Mouse (Mus musculus) kidney, embryonic 14.5 days (tissue): ENCODE measurements around the gene Myo18a. TPM values are rescaled to one million over a fixed set of nuclear protein-coding genes. Genes with fewer than 3 reads are reported as not detected.

Source experiments
- ATAC-seq: fragments of 200-750 bp; cut with Nextera tagmentation; 2 replicates; pipeline ENCODE4 v1.8.0; 2017; ENCODE audit warnings: moderate number of reproducible peaks, mild to moderate bottlenecking, moderate TSS enrichment, moderate library complexity; ENCODE audit not compliant: low FRiP score, low TSS enrichment
- H3K27ac ChIP-seq: fragments of 300-500 bp; sonication (generic); 2 replicates; pipeline ENCODE4 v1.5.1; 2014; ENCODE audit warnings: low read depth, mild to moderate bottlenecking, low read length, moderate library complexity, mixed read lengths
- H3K27me3 ChIP-seq: fragments of 300-500 bp; sonication (generic); 2 replicates; pipeline ENCODE4 v1.6.1; 2014; ENCODE audit warnings: mild to moderate bottlenecking, low read length; ENCODE audit not compliant: control insufficient read depth, insufficient read depth
- H3K36me3 ChIP-seq: fragments of 300-500 bp; sonication (generic); 2 replicates; pipeline ENCODE4 v1.6.1; 2014; ENCODE audit warnings: low read length, mixed read lengths; ENCODE audit not compliant: control insufficient read depth, insufficient read depth
- H3K4me1 ChIP-seq: fragments of 300-500 bp; sonication (generic); 2 replicates; pipeline ENCODE4 v1.6.1; 2014; ENCODE audit warnings: low read length, mixed read lengths; ENCODE audit not compliant: control insufficient read depth, insufficient read depth
- H3K4me2 ChIP-seq: fragments of 300-500 bp; sonication (generic); replicated peaks from 2 replicates; pipeline ENCODE4 v1.6.1; 2014; ENCODE audit warnings: low read depth, mild to moderate bottlenecking, low read length
- H3K4me3 ChIP-seq: fragments of 300-500 bp; sonication (generic); 2 replicates; pipeline ENCODE4 v1.5.1; 2014; ENCODE audit warnings: mild to moderate bottlenecking, low read length
- H3K9ac ChIP-seq: fragments of 300-500 bp; sonication (generic); 2 replicates; pipeline ENCODE4 v1.6.1; 2014; ENCODE audit warnings: low read depth, mild to moderate bottlenecking, low read length, moderate library complexity
- H3K9me3 ChIP-seq: fragments of 300-500 bp; sonication (generic); 2 replicates; pipeline ENCODE4 v1.6.1; 2016; ENCODE audit warnings: low read length; ENCODE audit not compliant: control insufficient read depth
- WGBS: fragments of 180-500 bp; shearing (Covaris S2); extraction: QIAGEN DNeasy Blood & Tissue Kit; methylation state at CpG from one replicate; pipeline ENCODE4 v1.1.7; 2014; 5-methylcytosine and 5-hydroxymethylcytosine counted together
- polyA plus RNA-seq: library from polyadenylated mRNA; unstranded; fragments of >200 nt; fragmentation: Nextera tagmentation; extraction: Ambion mirVana; gene quantifications from 2 replicates; pipeline ENCODE4 v1.2.1, GENCODE M21; 2014

Gene Myo18a
- polyA plus RNA-seq, 1 experiment from 2014 or later: 21.1 TPM

DNA sequence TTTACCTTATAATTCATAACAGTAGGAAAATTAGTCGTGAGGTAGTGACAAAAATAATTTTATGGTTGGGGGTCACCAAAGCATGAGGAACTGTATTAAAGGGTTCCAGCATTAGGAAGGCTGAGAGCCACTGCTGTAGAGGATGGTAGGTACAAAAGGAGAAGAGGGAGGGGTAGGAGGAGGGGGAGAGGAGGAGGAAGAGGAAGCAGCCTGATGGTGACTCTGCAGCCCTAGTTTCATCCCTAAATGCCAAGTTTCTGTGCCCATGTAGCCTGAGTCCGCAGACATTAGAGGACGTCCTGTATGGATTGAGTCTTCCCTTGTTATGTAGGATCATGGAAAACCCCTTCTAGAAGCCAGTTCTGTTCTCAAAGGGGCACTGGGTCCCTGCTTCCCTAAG, 110.1 kb downstream of the Myo18a start:
- H3K27ac ChIP-seq: no peak overlapping the region
- no peak for ATAC-seq
- H3K4me1 ChIP-seq: no peaks in the 10 kb centered on the region; the same call in 1 of the 2 replicates
- no peak overlapping the region for H3K4me3 ChIP-seq
- H3K27me3 ChIP-seq: 0 out of 2 replicates have a peak, but pooled peaks cover 7% of the 10 kb centered on the region
- no peak overlapping the region for H3K9ac ChIP-seq
- H3K9me3 ChIP-seq: no peaks in the 10 kb centered on the region
- H3K4me2 ChIP-seq: no peak overlapping the region
- no peaks in the 10 kb centered on the region for H3K36me3 ChIP-seq
- 39% methylated on average over 3 of the region's 3 CpGs for WGBS

DNA sequence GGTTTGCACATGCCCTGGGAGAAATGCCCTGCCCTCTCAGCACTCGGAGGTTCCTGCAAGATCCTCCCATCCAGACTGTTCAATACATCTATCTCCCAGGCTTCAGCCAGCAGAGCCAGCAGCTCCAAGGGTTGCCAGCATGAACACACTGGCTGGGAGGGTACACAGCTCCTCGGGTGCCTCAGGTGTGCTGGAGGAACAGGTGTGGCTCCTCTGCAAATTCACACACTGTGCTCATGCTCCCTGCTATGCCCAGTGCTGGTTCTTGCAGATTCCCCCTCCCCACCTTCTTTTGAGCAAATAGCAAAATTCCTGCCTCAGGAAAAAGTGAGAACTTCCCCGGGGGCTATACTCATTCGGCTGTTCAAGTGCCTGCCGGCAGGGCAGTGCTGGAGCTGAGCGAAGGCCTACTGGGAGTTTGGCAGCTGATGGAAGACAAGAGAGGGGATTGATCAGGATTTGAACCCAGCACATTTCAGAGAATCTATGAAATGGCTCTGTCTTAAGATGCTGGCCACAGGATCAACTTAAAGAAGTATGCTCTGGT, 111.7 kb downstream of the Myo18a start:
- H3K4me3 ChIP-seq: no peak overlapping the region
- H3K27ac ChIP-seq: no peak overlapping the region
- H3K9ac ChIP-seq: no peak overlapping the region
- no peaks in the 10 kb centered on the region; the same call in 1 of the 2 replicates for H3K4me1 ChIP-seq
- H3K9me3 ChIP-seq: no peaks in the 10 kb centered on the region
- no peak overlapping the region for H3K4me2 ChIP-seq
- no peaks in the 10 kb centered on the region for H3K36me3 ChIP-seq
- ATAC-seq: no peak
- 0 out of 2 replicates have a peak, but pooled peaks cover 3% of the 10 kb centered on the region for H3K27me3 ChIP-seq
- 57% methylated on average over 6 of the region's 6 CpGs for WGBS

DNA sequence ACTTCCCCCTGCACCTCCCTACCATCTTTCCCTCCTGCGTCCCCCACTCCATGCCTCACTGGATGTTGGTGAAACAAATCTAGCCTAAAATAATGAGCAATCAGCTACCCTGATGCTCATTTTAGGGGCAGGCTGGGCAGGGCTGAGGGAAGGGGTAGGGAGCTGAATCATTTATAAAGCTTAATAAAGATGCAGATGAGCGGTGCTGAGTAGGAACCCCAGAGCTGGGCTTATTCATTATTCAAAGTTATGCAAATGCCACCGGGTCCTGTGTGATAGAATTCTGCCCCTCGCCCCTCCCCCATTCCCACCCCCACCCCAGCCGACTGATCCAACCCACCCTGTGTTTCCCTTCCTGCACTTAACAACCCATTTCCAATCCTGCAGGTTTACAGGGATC, 112.2 kb downstream of the Myo18a start:
- Histone ChIP-seq H3K36me3 (no peaks in the 10 kb centered on the region), H3K4me1 (no peaks in the 10 kb centered on the region; the same call in 1 of the 2 replicates), H3K27me3 (0 out of 2 replicates have a peak, but pooled peaks cover 3% of the 10 kb centered on the region), H3K27ac (no peak overlapping the region), H3K4me2 (no peak overlapping the region), H3K4me3 (no peak overlapping the region), H3K9me3 (no peaks in the 10 kb centered on the region), H3K9ac (no peak overlapping the region)
- WGBS: 52% methylated on average over 5 of the region's 5 CpGs
- ATAC-seq: no peak

DNA sequence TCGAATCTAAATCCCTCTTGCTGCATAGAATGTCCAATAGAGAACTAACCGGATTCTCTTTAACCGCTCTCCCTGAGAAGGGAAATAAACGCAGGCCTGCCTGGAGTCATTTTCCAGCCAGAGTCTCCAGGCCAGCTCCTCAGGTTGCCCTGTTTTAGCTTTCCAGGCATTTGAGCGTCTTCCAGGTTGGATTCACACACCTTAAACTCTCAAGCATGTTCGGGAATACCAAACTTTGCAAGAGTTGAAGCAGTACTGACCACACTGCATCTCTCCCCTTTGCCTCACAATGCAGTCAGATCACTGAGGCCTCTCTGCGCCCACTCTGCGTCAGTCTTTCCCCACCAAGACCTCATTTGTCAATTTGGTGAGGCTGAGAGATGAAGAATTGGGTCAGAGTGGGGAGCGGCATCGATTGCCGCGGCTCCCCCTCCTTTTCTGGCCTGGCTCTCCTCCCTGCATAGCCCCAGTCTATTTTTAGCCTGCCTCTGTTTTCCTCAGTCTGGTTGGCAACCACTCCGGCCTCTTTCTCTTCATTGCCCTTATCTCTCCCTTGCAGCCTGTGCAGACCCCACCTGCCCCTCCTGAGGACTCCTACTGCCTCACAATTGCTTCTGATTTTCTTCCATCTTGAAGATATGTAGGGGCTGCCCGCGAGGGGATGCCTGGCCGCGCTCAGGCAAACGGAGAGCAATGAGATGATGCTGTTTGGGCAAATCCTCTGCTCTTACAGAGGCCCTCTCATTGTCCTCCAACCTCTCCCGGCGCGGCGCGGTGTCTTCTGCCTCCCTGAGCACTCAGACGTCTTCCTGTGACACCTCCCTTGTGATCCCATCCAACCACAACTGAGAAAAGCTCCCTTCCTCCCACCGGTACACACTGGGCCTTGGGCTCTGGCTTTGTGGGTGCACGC, 113.1 kb downstream of the Myo18a start:
- H3K9me3 ChIP-seq: no peaks in the 10 kb centered on the region
- no peaks in the 10 kb centered on the region for H3K36me3 ChIP-seq
- WGBS: 65% methylated on average over 26 of the region's 26 CpGs
- no peak for ATAC-seq
- no peaks in the 10 kb centered on the region; the same call in 1 of the 2 replicates for H3K4me1 ChIP-seq
- no peak overlapping the region for H3K27ac ChIP-seq
- no peak overlapping the region for H3K4me3 ChIP-seq
- no peak overlapping the region for H3K4me2 ChIP-seq
- no peak overlapping the region for H3K9ac ChIP-seq
- H3K27me3 ChIP-seq: 0 out of 2 replicates have a peak, but pooled peaks cover 3% of the 10 kb centered on the region

DNA sequence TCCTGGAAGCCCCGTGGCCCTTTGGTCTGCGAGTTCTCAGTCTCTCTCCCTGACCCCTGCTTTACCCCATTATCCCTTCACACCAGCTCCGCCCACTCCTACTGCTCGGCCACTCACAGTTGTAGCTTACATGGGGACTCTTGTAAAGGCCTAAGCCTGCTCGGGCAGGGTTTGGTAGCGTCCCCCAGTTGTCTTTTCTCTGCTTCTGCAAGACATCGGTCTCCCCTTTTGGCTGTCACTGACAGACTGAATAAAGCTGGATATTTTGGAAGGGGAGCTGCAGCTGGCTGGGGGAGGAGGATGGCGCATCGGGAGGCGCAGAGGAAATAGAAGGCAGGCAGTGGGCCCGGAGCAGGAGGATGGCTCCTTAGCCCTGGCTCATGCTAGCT, 113.7 kb downstream of the Myo18a start:
- no peaks in the 10 kb centered on the region; the same call in 1 of the 2 replicates for H3K4me1 ChIP-seq
- no peaks in the 10 kb centered on the region for H3K36me3 ChIP-seq
- 0 out of 2 replicates have a peak, but pooled peaks cover 3% of the 10 kb centered on the region for H3K27me3 ChIP-seq
- no peak overlapping the region for H3K4me3 ChIP-seq
- no peak overlapping the region for H3K4me2 ChIP-seq
- ATAC-seq: no peak
- 56% methylated on average over 11 of the region's 11 CpGs for WGBS
- no peak overlapping the region for H3K9ac ChIP-seq
- no peaks in the 10 kb centered on the region for H3K9me3 ChIP-seq
- no peak overlapping the region for H3K27ac ChIP-seq

DNA sequence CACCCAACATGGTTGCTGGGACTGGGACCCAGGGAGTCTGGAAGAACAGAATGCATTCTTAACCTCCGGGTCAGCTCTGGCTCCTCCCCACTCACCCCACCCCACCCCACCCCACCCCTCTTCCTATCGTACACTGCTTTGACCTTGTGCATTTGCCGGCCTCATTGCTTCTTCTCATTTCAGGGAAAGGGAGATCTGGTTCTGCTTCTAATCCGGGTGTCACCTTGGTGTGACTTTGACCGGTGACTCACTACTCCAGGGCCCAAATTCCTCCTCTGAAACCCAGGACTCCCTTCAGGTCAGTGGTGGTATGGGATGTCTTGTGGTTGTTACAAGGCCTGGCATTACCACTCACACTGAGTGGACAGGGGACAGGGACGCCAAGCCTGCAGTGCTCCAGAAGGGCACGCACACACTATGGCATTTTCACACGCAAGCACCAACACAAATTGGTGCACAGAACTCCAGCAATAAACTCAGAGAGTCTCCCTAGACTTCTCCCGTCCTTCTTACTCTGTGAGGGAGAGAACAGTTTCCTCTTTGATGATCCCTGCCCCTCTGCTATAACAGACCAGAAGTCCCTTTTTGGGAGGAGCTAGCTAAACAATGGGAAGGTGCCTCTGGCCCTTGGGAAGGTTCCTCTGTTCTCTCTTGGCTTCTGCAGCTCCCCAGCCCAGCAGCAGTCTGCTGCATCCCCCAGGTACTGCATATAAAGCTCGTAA, 121.6 kb downstream of the Myo18a start:
- ATAC-seq: no peak
- H3K27ac ChIP-seq: no peak overlapping the region
- no peak overlapping the region for H3K9ac ChIP-seq
- H3K27me3 ChIP-seq: peaks cover 9% of the 10 kb centered on the region
- no peaks in the 10 kb centered on the region for H3K9me3 ChIP-seq
- no peak overlapping the region for H3K4me2 ChIP-seq
- 36% methylated on average over 10 of the region's 10 CpGs for WGBS
- H3K36me3 ChIP-seq: no peaks in the 10 kb centered on the region
- no peak overlapping the region for H3K4me3 ChIP-seq
- 0 out of 2 replicates have a peak, but pooled peaks cover 7% of the 10 kb centered on the region for H3K4me1 ChIP-seq

DNA sequence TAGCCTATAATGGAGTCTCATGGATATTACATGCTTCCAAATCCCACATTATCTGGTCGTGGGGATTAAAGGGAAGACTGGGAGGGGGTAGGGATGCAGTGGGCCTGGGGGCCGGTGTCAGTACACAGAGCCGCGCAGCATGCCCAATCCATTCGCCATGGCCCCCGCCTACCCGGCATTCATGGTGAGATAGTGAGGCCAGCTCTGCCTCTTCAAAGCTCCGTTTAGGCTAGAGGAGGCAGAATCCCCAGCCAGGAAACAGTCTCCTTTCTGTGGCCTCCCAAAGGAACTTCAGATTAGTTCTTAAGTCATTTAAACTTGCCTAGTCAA, 122.2 kb downstream of the Myo18a start:
- no peak for ATAC-seq
- no peak overlapping the region for H3K9ac ChIP-seq
- H3K27ac ChIP-seq: no peak overlapping the region
- 0 out of 2 replicates have a peak, but pooled peaks cover 7% of the 10 kb centered on the region for H3K4me1 ChIP-seq
- WGBS: 42% methylated on average over 8 of the region's 8 CpGs
- no peaks in the 10 kb centered on the region for H3K9me3 ChIP-seq
- H3K36me3 ChIP-seq: no peaks in the 10 kb centered on the region
- peaks cover 9% of the 10 kb centered on the region for H3K27me3 ChIP-seq
- H3K4me3 ChIP-seq: no peak overlapping the region
- no peak overlapping the region for H3K4me2 ChIP-seq

DNA sequence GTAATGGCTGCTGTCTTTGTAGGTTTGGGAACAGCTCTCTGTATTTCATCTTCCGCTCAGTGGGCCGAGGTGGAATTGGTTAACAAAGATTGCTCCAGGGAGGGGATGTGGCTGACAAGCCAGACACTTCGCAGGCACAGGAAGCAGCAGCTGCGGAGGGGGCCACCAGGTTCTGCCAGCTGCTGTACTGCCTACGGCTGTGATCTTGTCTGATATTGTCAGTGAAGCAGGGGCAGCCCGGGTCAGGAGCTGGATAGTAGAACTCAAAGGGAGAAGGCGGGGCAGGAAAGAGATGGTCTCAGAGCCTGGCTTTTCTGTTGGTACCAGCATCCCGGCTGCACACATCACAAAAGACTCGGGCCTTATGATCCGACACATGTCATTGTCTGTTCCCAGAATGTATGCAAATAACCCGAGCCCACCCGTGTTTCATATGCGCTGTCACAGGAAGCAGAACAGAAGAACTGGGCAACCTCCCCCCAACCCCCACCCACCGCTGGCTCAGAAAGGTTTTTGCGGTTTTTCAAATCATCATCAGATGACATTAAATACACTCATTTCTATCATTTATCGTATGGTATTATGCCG, 124.4 kb downstream of the Myo18a start:
- WGBS: 52% methylated on average over 17 of the region's 17 CpGs
- peak; percentile 68; the same call in 1 of the 2 replicates for ATAC-seq
- peaks cover 9% of the 10 kb centered on the region for H3K27me3 ChIP-seq
- H3K9ac ChIP-seq: no peak overlapping the region
- H3K4me2 ChIP-seq: no peak overlapping the region
- H3K27ac ChIP-seq: no peak overlapping the region
- no peaks in the 10 kb centered on the region for H3K36me3 ChIP-seq
- no peak overlapping the region for H3K4me3 ChIP-seq
- H3K9me3 ChIP-seq: no peaks in the 10 kb centered on the region
- 0 out of 2 replicates have a peak, but pooled peaks cover 7% of the 10 kb centered on the region for H3K4me1 ChIP-seq
